Mouse (Mus musculus): ENCODE measurements around the gene Adamts10. TPM values are rescaled to one million over a fixed set of nuclear protein-coding genes. Genes with fewer than 3 reads are reported as not detected.
A peak's percentile ranks its signal among the peaks of the same experiment; 100 is the strongest.

The Adamts10 gene
- polyA plus RNA-seq (2012; rRNA removed) = 47.2 and 50.7 TPM in 2 replicates

GRCm38 (mm10) chr17:33523918-33524755, at the start of gene Adamts10:
Gene Adamts10, plus strand, starts transcription at chr17:33524204.
- Histone ChIP-seq H3K4me3 (ENCODE audit: insufficient read depth, low read length) (peak within 1 kb of the TSS; percentile 100), H3K27ac (ENCODE audit: insufficient read depth, low read length) (peak within 1 kb of the TSS; percentile 87), H3K4me1 (ENCODE audit: control insufficient read depth, insufficient read depth, low read length) (peaks cover 2% of the 10 kb centered on the region; the same call in 1 of the 2 replicates)
- TF ChIP-seq CTCF (IDR thresholded peaks at IDR 0.05; ENCODE audit: extremely low read depth, insufficient read depth, low read length) = no peak
- TF ChIP-seq POLR2A (IDR thresholded peaks at IDR 0.05; ENCODE audit: extremely low read depth, insufficient read depth, low read length) = peak; percentile 38; the same call in 1 of the 2 replicates

- Histone ChIP-seq H3K27ac (ENCODE audit: insufficient read depth, low read length) (no peak overlapping the region), H3K4me1 (ENCODE audit: control insufficient read depth, insufficient read depth, low read length) (no peaks in the 10 kb centered on the region), H3K4me3 (ENCODE audit: insufficient read depth, low read length) (no peak overlapping the region)
- no peak for TF ChIP-seq POLR2A (IDR thresholded peaks at IDR 0.05; ENCODE audit: extremely low read depth, insufficient read depth, low read length)
- TF ChIP-seq CTCF (IDR thresholded peaks at IDR 0.05; ENCODE audit: extremely low read depth, insufficient read depth, low read length) = no peak
Measured at GRCm38 (mm10) chr17:33484020-33484419, 40.0 kb upstream of the Adamts10 start.

GRCm38 (mm10) chr17:33487211-33487610, 36.8 kb upstream of the Adamts10 start:
- H3K27ac ChIP-seq (ENCODE audit: insufficient read depth, low read length) = no peak overlapping the region
- TF ChIP-seq CTCF (IDR thresholded peaks at IDR 0.05; ENCODE audit: extremely low read depth, insufficient read depth, low read length) = no peak
- TF ChIP-seq POLR2A (IDR thresholded peaks at IDR 0.05; ENCODE audit: extremely low read depth, insufficient read depth, low read length) = no peak
- no peak overlapping the region for H3K4me3 ChIP-seq (ENCODE audit: insufficient read depth, low read length)
- no peaks in the 10 kb centered on the region for H3K4me1 ChIP-seq (ENCODE audit: control insufficient read depth, insufficient read depth, low read length)

GRCm38 (mm10) chr17:33487652-33488051, 36.4 kb upstream of the Adamts10 start:
- TF ChIP-seq CTCF (IDR thresholded peaks at IDR 0.05; ENCODE audit: extremely low read depth, insufficient read depth, low read length) (no peak), POLR2A (IDR thresholded peaks at IDR 0.05; ENCODE audit: extremely low read depth, insufficient read depth, low read length) (no peak)
- H3K4me1 ChIP-seq (ENCODE audit: control insufficient read depth, insufficient read depth, low read length) = no peaks in the 10 kb centered on the region
- no peak overlapping the region for H3K4me3 ChIP-seq (ENCODE audit: insufficient read depth, low read length)
- H3K27ac ChIP-seq (ENCODE audit: insufficient read depth, low read length) = no peak overlapping the region

GRCm38 (mm10) chr17:33491371-33491770, 32.6 kb upstream of the Adamts10 start:
- no peak for TF ChIP-seq CTCF (IDR thresholded peaks at IDR 0.05; ENCODE audit: extremely low read depth, insufficient read depth, low read length)
- TF ChIP-seq POLR2A (IDR thresholded peaks at IDR 0.05; ENCODE audit: extremely low read depth, insufficient read depth, low read length) = no peak
- no peak overlapping the region for H3K4me3 ChIP-seq (ENCODE audit: insufficient read depth, low read length)
- H3K4me1 ChIP-seq (ENCODE audit: control insufficient read depth, insufficient read depth, low read length) = no peaks in the 10 kb centered on the region
- no peak overlapping the region for H3K27ac ChIP-seq (ENCODE audit: insufficient read depth, low read length)

GRCm38 (mm10) chr17:33493065-33493464, 30.9 kb upstream of the Adamts10 start:
- no peak overlapping the region for H3K4me3 ChIP-seq (ENCODE audit: insufficient read depth, low read length)
- TF ChIP-seq POLR2A (IDR thresholded peaks at IDR 0.05; ENCODE audit: extremely low read depth, insufficient read depth, low read length) (no peak), CTCF (IDR thresholded peaks at IDR 0.05; ENCODE audit: extremely low read depth, insufficient read depth, low read length) (peak; percentile 20; the same call in 1 of the 2 replicates)
- no peak overlapping the region for H3K27ac ChIP-seq (ENCODE audit: insufficient read depth, low read length)
- H3K4me1 ChIP-seq (ENCODE audit: control insufficient read depth, insufficient read depth, low read length) = no peaks in the 10 kb centered on the region

- Histone ChIP-seq H3K4me3 (ENCODE audit: insufficient read depth, low read length) (no peak overlapping the region), H3K27ac (ENCODE audit: insufficient read depth, low read length) (no peak overlapping the region), H3K4me1 (ENCODE audit: control insufficient read depth, insufficient read depth, low read length) (no peaks in the 10 kb centered on the region)
- TF ChIP-seq CTCF (IDR thresholded peaks at IDR 0.05; ENCODE audit: extremely low read depth, insufficient read depth, low read length) (no peak), POLR2A (IDR thresholded peaks at IDR 0.05; ENCODE audit: extremely low read depth, insufficient read depth, low read length) (no peak)
Measured at GRCm38 (mm10) chr17:33494586-33494985, 29.4 kb upstream of the Adamts10 start.

GRCm38 (mm10) chr17:33498918-33499317, 25.1 kb upstream of the Adamts10 start:
- no peaks in the 10 kb centered on the region for H3K4me1 ChIP-seq (ENCODE audit: control insufficient read depth, insufficient read depth, low read length)
- TF ChIP-seq CTCF (IDR thresholded peaks at IDR 0.05; ENCODE audit: extremely low read depth, insufficient read depth, low read length) = no peak
- no peak for TF ChIP-seq POLR2A (IDR thresholded peaks at IDR 0.05; ENCODE audit: extremely low read depth, insufficient read depth, low read length)
- H3K4me3 ChIP-seq (ENCODE audit: insufficient read depth, low read length) = no peak overlapping the region
- no peak overlapping the region for H3K27ac ChIP-seq (ENCODE audit: insufficient read depth, low read length)

GRCm38 (mm10) chr17:33508386-33508785, 15.6 kb upstream of the Adamts10 start:
- H3K4me1 ChIP-seq (ENCODE audit: control insufficient read depth, insufficient read depth, low read length) = no peaks in the 10 kb centered on the region
- H3K4me3 ChIP-seq (ENCODE audit: insufficient read depth, low read length) = no peak overlapping the region
- TF ChIP-seq CTCF (IDR thresholded peaks at IDR 0.05; ENCODE audit: extremely low read depth, insufficient read depth, low read length) = no peak
- no peak for TF ChIP-seq POLR2A (IDR thresholded peaks at IDR 0.05; ENCODE audit: extremely low read depth, insufficient read depth, low read length)
- H3K27ac ChIP-seq (ENCODE audit: insufficient read depth, low read length) = no peak overlapping the region

GRCm38 (mm10) chr17:33510172-33510571, 13.8 kb upstream of the Adamts10 start:
- H3K27ac ChIP-seq (ENCODE audit: insufficient read depth, low read length) = no peak overlapping the region
- H3K4me1 ChIP-seq (ENCODE audit: control insufficient read depth, insufficient read depth, low read length) = no peaks in the 10 kb centered on the region
- no peak for TF ChIP-seq CTCF (IDR thresholded peaks at IDR 0.05; ENCODE audit: extremely low read depth, insufficient read depth, low read length)
- TF ChIP-seq POLR2A (IDR thresholded peaks at IDR 0.05; ENCODE audit: extremely low read depth, insufficient read depth, low read length) = no peak
- no peak overlapping the region for H3K4me3 ChIP-seq (ENCODE audit: insufficient read depth, low read length)

Measured in cortical plate, adult 2 months (tissue).